Mouse (Mus musculus): Measurements from ENCODE around the gene Acr. TPM values are rescaled to one million over a fixed set of nuclear protein-coding genes. Genes with fewer than 3 reads are reported as not detected.

Gene Acr
- polyA plus RNA-seq (2017; shearing (Covaris generic)) = not detected

GRCm38 (mm10) chr15:89568114-89568513 lies at the start of gene Acr:
TSS of gene Acr (plus strand) at chr15:89568326.
- ATAC-seq = no peak

GRCm38 (mm10) chr15:89521951-89522350 lies 46.2 kb upstream of the Acr start:
- ATAC-seq = no peak

GRCm38 (mm10) chr15:89522566-89523282 lies 45.4 kb upstream of the Acr start:
- no peak for ATAC-seq

- ATAC-seq = no peak
These were observed 44.8 kb upstream of the Acr start for GRCm38 (mm10) chr15:89523283-89523832.

GRCm38 (mm10) chr15:89524001-89524571 lies 44.0 kb upstream of the Acr start:
- no peak for ATAC-seq

- ATAC-seq = no peak
These were observed 43.3 kb upstream of the Acr start for GRCm38 (mm10) chr15:89524611-89525415.

- ATAC-seq = no peak
These were observed 42.7 kb upstream of the Acr start for GRCm38 (mm10) chr15:89525464-89525863.

GRCm38 (mm10) chr15:89525896-89526295 lies 42.2 kb upstream of the Acr start:
- ATAC-seq = no peak

- ATAC-seq = no peak
These were observed 41.3 kb upstream of the Acr start for GRCm38 (mm10) chr15:89526776-89527325.

GRCm38 (mm10) chr15:89527466-89527865 lies 40.7 kb upstream of the Acr start:
- no peak for ATAC-seq

GRCm38 (mm10) chr15:89528201-89528850 lies 39.8 kb upstream of the Acr start:
- ATAC-seq = no peak

GRCm38 (mm10) chr15:89528923-89529322 lies 39.2 kb upstream of the Acr start:
- no peak for ATAC-seq

GRCm38 (mm10) chr15:89530336-89530735 lies 37.8 kb upstream of the Acr start:
- no peak for ATAC-seq

GRCm38 (mm10) chr15:89531399-89531798 lies 36.7 kb upstream of the Acr start:
- ATAC-seq = no peak

GRCm38 (mm10) chr15:89532026-89532923 lies 35.9 kb upstream of the Acr start:
- no peak for ATAC-seq

GRCm38 (mm10) chr15:89532924-89533842 lies 34.9 kb upstream of the Acr start:
- no peak for ATAC-seq

GRCm38 (mm10) chr15:89533843-89534207 lies 34.3 kb upstream of the Acr start:
- ATAC-seq = no peak

GRCm38 (mm10) chr15:89544171-89544570 lies 24.0 kb upstream of the Acr start:
- ATAC-seq = no peak

GRCm38 (mm10) chr15:89547321-89547720 lies 20.8 kb upstream of the Acr start:
- ATAC-seq = no peak

All from CD4-positive, CD25-positive, alpha-beta regulatory T cell, adult 4 months (primary cell).